Mouse (Mus musculus) hindbrain, embryonic 15.5 days (tissue): ENCODE measurements at regions not wholly inside any gene's neighbourhood (a gene's known extent, or its start where the extent isn't known, plus 50 kb on each side); places are given as distances from the start of the nearest gene placed in this dataset.

Experiments
- ATAC-seq: fragments of 200-750 bp; cut with Nextera tagmentation; 2 replicates; pipeline ENCODE4 v1.8.0; 2017; ENCODE audit warnings: low read depth, moderate number of reproducible peaks, moderate TSS enrichment; ENCODE audit not compliant: low FRiP score
- H3K27ac ChIP-seq: fragments of 300-500 bp; sonication (generic); replicated peaks from 2 replicates; pipeline ENCODE4 v1.5.1; 2015; ENCODE audit warnings: mild to moderate bottlenecking, inconsistent platforms
- H3K27me3 ChIP-seq: fragments of 300-500 bp; sonication (generic); 2 replicates; pipeline ENCODE4 v1.6.1; 2015; ENCODE audit warnings: control low read depth, inconsistent platforms
- H3K36me3 ChIP-seq: fragments of 300-500 bp; sonication (generic); 2 replicates; pipeline ENCODE4 v1.6.1; 2015; ENCODE audit warnings: control low read depth, inconsistent platforms
- H3K4me1 ChIP-seq: fragments of 300-500 bp; sonication (generic); replicated peaks from 2 replicates; pipeline ENCODE4 v1.6.1; 2015; ENCODE audit warnings: control low read depth, inconsistent platforms
- H3K4me2 ChIP-seq: fragments of 300-500 bp; sonication (generic); 2 replicates; pipeline ENCODE4 v1.6.1; 2015; ENCODE audit warnings: moderate library complexity, mild to moderate bottlenecking, inconsistent platforms
- H3K4me3 ChIP-seq: fragments of 300-500 bp; sonication (generic); 2 replicates; pipeline ENCODE4 v1.5.1; 2015; ENCODE audit warnings: mild to moderate bottlenecking, inconsistent platforms
- H3K9ac ChIP-seq: fragments of 300-500 bp; sonication (generic); 2 replicates; pipeline ENCODE4 v1.6.1; 2015; ENCODE audit warnings: inconsistent platforms
- H3K9me3 ChIP-seq: fragments of 300-500 bp; sonication (generic); 2 replicates; pipeline ENCODE4 v1.6.1; 2016; ENCODE audit warnings: control low read depth, inconsistent platforms
- whole genome bisulfite sequencing: fragments of 180-500 bp; shearing (Covaris S2); methylation state at CpG from one replicate; pipeline ENCODE4 v1.1.7; 2015; 5-methylcytosine and 5-hydroxymethylcytosine counted together

DNA sequence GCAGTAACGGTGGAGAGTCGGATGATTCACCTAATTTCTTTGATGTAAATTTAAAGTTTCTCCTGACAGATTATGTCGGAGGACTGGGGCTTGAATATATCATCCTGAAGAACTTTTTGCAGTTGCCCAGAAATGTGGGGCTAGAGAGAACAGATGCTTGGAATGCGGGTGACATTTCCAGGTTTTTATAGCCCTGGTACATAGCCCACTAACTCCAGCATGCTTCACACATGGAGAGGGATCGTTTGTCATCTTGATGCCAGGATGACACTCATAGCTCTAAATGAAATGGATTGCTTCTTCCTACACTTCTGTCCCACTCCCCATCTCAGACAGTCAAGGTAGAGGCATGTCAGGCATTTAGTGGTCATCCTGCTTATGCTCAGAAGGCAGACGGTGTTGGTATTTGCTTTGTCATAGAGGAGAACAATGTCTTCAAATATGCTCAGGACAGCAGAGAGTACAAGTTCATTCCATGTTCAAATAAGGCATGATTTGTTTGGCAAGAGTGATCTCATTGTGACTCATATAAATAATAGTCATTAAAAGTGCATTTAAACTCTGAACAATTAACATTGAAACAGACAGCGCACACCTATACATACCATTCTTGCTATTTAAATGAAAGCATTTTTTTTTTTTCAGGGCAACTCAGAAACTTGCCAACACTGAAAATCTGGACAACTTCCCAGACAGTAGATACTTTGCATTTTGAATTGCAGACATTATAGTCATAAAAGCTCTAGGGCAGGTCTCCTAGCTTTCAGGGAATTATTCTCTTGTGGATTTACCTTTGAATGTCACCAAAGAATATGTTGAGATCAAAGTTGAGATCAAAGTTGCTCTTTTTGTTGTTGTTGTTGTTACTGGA, 171.7 kb upstream of the Ptbp2 start:
- Histone ChIP-seq H3K9me3 (no peaks in the 10 kb centered on the region), H3K4me2 (no peak overlapping the region), H3K4me3 (no peak overlapping the region), H3K4me1 (peaks cover 3% of the 10 kb centered on the region; the same call in 1 of the 2 replicates), H3K27me3 (no peaks in the 10 kb centered on the region), H3K9ac (no peak overlapping the region), H3K36me3 (no peaks in the 10 kb centered on the region), H3K27ac (no peak overlapping the region)
- ATAC-seq, result no peak
- WGBS, result 68% methylated on average over 7 of the region's 7 CpGs

DNA sequence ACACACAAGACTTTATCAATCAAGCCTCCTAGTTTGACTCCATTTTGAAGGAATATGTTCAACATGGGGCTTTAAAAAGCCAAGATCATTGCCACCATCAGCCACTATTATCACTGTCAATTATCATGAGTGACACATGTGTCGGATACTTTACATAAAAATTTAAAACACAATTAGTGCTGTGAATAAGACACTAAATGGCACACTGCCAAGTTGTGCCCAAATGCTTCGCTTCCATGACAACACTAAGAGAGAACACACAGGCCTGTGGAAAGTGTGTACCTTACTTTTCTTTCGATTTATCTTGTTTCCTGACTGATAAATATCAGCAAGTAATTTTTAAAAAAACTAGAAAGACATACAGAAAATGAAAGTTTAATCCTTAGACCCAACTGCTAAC, 166.5 kb upstream of the Ptbp2 start:
- Histone ChIP-seq H3K36me3 (no peaks in the 10 kb centered on the region), H3K4me1 (peaks cover 27% of the 10 kb centered on the region), H3K27me3 (no peaks in the 10 kb centered on the region; the same call in 1 of the 2 replicates), H3K4me2 (no peak overlapping the region), H3K9me3 (no peaks in the 10 kb centered on the region), H3K4me3 (no peak overlapping the region), H3K27ac (no peak overlapping the region), H3K9ac (no peak overlapping the region)
- WGBS, result 48% methylated on average over 3 of the region's 3 CpGs
- no peak for ATAC-seq

DNA sequence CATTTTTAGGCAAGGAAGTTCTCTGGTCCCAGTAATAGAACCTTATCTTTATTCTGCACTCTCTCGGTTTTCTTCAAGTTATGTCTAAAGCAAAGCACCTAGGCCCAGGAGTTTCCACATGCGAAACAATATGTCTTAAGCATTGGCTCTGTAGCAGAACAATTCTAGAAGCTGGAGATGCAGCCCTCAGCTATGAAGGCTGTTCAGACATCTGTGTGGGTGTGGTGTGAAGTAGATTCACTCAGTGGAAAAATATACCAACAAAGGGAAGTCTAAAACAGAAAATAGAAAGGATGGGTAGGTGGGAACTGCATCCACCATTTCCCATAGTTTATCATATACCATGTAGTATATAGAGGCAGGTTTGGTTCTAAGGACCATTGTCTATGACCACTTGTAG, 165.8 kb upstream of the Ptbp2 start:
- Histone ChIP-seq H3K27me3 (peaks cover under 1% of the 10 kb centered on the region; the same call in 1 of the 2 replicates), H3K4me1 (peaks cover 24% of the 10 kb centered on the region), H3K36me3 (no peaks in the 10 kb centered on the region), H3K9me3 (no peaks in the 10 kb centered on the region), H3K4me2 (peak overlapping the region; percentile 61), H3K9ac (no peak overlapping the region), H3K4me3 (no peak overlapping the region), H3K27ac (no peak overlapping the region)
- no peak for ATAC-seq
- 73% methylated on average over 2 of the region's 2 CpGs for WGBS

DNA sequence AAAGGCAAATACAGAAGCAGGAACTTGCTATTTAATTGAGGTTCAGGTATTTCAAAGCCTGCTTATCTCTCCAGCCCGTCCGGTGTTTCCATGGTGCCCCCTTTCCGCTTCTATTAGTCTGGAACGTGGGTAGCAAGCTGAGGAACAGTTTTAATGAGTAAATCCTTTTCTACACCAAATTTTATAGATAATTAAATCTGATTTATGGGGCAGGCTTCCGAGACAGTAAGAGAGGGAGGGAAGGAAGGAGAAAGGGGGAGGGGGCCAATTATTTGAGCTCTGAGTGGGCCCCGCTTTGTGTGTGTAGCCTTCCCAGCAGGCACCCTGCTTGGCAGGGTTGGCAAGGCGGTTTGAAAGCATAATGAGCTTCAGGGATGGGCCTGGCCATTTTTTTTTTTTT, 165.4 kb upstream of the Ptbp2 start:
- peak; percentile 62; the same call in 1 of the 2 replicates for ATAC-seq
- Histone ChIP-seq H3K9ac (no peak overlapping the region), H3K27ac (peak overlapping the region; percentile 14), H3K36me3 (no peaks in the 10 kb centered on the region), H3K9me3 (no peaks in the 10 kb centered on the region), H3K4me1 (peaks cover 24% of the 10 kb centered on the region), H3K4me3 (peak overlapping the region; percentile 28), H3K27me3 (peaks cover 3% of the 10 kb centered on the region; the same call in 1 of the 2 replicates), H3K4me2 (peak overlapping the region; percentile 61)
- 11% methylated on average over 7 of the region's 7 CpGs for WGBS

DNA sequence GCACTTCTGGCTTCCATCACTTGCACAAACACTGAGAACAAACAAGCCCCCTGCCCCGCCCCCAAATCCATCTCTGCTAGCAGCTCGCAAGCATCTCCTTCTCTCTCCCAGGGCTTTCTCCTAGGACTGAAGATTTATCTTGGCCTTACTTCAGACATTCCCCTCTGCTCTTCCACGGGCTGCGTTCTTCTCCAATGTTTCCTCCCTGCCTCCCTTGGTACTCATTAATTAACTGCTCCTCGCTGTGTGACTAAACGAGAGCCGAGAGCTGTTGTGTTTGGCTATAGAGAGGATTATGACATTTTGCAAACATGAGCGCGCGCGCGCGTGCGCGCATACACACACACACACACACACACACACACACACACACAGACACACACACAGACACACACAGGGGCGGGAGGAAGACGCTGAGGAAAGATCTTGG, 164.8 kb upstream of the Ptbp2 start:
- Histone ChIP-seq H3K9ac (no peak overlapping the region), H3K36me3 (no peaks in the 10 kb centered on the region), H3K27me3 (peaks cover 3% of the 10 kb centered on the region; the same call in 1 of the 2 replicates), H3K27ac (peak overlapping the region; percentile 14), H3K4me2 (peak overlapping the region; percentile 61), H3K9me3 (no peaks in the 10 kb centered on the region), H3K4me1 (peaks cover 24% of the 10 kb centered on the region), H3K4me3 (peak overlapping the region; percentile 28)
- 3% methylated on average over 17 of the region's 17 CpGs for WGBS
- peak; percentile 68; the same call in 1 of the 2 replicates for ATAC-seq

DNA sequence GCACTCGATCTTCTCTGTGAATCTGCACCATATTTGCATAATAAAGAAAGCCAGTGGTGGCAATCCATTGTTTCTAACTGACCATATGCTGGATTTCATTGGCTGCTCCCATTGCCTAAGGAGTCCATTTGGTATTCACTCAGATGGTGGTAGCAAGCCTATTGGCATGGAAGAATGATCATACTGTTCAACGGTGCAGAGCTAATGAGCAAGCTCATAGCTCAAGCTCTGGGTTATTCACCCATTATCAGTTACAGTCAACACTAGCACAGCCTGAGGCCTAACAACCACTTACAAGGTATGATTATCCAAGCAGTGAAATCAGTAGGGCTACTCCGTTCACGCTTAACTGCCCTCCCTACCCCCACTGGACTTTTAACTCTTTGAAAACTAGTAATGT, 162.9 kb upstream of the Ptbp2 start:
- Histone ChIP-seq H3K4me3 (no peak overlapping the region), H3K9me3 (no peaks in the 10 kb centered on the region), H3K9ac (no peak overlapping the region), H3K4me2 (no peak overlapping the region), H3K4me1 (peaks cover 24% of the 10 kb centered on the region), H3K27ac (no peak overlapping the region), H3K36me3 (no peaks in the 10 kb centered on the region), H3K27me3 (peaks cover 3% of the 10 kb centered on the region; the same call in 1 of the 2 replicates)
- peak; percentile 66 for ATAC-seq
- WGBS, result 22% methylated on average over 4 of the region's 4 CpGs

DNA sequence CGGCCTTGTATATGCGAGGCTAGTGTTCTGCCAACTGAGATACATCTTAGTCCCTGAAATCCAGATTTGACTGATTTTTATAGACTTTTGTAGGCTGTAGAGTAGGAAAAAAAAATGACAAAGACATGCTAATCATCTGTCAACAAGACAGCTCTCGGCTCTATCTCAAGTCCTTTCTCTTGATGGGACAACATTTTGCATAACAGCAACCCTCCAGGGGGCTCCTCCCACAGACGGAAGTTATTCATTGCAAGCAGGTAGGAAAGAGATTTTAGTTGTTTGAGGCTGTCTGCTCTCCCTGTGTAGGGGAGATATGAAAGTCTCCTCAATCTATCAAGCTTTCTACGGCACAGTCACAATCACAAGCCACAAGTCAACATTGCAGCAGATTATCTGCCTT, 159.8 kb upstream of the Ptbp2 start:
- no peak overlapping the region for H3K4me3 ChIP-seq
- H3K4me2 ChIP-seq, result no peak overlapping the region
- no peaks in the 10 kb centered on the region for H3K9me3 ChIP-seq
- no peaks in the 10 kb centered on the region for H3K36me3 ChIP-seq
- 53% methylated on average over 5 of the region's 5 CpGs for WGBS
- H3K27me3 ChIP-seq, result peaks cover 3% of the 10 kb centered on the region; the same call in 1 of the 2 replicates
- ATAC-seq, result no peak
- no peak overlapping the region for H3K27ac ChIP-seq
- H3K9ac ChIP-seq, result no peak overlapping the region
- peaks cover 10% of the 10 kb centered on the region for H3K4me1 ChIP-seq

DNA sequence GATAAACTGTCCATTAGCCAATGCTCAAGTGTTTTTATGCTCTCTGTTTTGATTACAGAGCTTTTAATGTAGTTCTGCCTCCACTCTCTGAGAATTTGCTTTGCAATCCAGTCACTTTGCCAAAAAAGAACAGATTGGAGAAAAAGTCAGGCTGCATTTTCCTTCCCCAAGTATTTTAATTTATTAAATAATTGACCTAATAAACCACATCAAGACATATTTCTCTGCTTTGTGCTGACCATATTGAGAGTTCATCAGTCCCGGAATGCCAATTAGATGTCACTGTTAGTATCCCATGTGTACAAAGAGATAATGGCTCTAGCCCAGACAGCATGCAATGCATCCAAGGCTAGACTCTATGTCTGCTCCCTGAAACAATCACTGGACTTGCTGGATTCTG, 154.8 kb upstream of the Ptbp2 start:
- no peaks in the 10 kb centered on the region for H3K4me1 ChIP-seq
- ATAC-seq, result no peak
- no peak overlapping the region for H3K4me2 ChIP-seq
- H3K9me3 ChIP-seq, result no peaks in the 10 kb centered on the region
- no peaks in the 10 kb centered on the region for H3K36me3 ChIP-seq
- 81% methylated on average over 1 of the region's 1 CpGs for WGBS
- H3K4me3 ChIP-seq, result no peak overlapping the region
- no peak overlapping the region for H3K27ac ChIP-seq
- no peak overlapping the region for H3K9ac ChIP-seq
- no peaks in the 10 kb centered on the region for H3K27me3 ChIP-seq

DNA sequence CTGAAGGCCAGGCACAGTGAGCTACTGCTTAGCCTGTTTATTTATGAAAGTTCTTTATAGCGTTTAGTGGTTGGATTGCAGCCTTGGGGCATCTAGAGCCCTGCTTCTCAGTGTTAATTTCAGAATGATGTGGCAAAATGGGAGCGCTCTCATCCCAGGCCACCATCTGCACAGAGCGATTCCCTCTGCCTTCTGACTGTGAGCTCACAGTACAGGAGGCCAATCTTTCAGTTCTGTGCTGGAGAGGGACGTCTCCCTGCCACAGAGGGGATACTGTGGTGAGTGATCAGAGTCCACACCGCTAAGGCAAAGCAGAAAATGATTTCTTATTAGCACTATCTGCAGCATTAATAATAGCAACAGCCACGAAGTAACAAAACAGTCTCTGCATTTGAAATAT, 154.2 kb upstream of the Ptbp2 start:
- Histone ChIP-seq H3K4me3 (no peak overlapping the region), H3K4me1 (peaks cover 4% of the 10 kb centered on the region), H3K36me3 (no peaks in the 10 kb centered on the region), H3K27me3 (no peaks in the 10 kb centered on the region), H3K9me3 (no peaks in the 10 kb centered on the region), H3K27ac (no peak overlapping the region), H3K9ac (no peak overlapping the region), H3K4me2 (no peak overlapping the region)
- no peak for ATAC-seq
- 49% methylated on average over 6 of the region's 6 CpGs for WGBS

DNA sequence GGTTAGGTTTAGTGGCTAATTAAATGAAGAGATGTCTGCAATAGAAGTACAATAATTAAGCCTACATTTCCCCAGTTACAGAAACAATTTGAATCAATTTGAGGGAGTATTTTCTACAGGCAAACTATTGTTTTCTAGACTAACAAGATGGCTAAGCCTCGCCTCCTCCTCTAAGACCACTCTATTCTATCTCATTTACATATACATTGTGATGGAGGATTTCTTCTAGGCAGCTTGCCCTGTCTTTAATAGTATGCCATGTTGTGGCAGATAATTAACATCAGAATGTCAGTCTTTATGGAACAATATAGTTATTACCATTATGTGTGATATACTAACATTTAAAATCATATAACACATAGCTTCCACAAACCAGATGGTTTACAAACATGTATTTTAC, 152.3 kb upstream of the Ptbp2 start:
- 53% methylated on average over 1 of the region's 1 CpGs for WGBS
- H3K4me3 ChIP-seq, result no peak overlapping the region
- no peak overlapping the region for H3K9ac ChIP-seq
- H3K27me3 ChIP-seq, result no peaks in the 10 kb centered on the region
- H3K9me3 ChIP-seq, result no peaks in the 10 kb centered on the region
- H3K4me2 ChIP-seq, result no peak overlapping the region
- H3K27ac ChIP-seq, result no peak overlapping the region
- no peak for ATAC-seq
- H3K4me1 ChIP-seq, result peaks cover 13% of the 10 kb centered on the region
- H3K36me3 ChIP-seq, result no peaks in the 10 kb centered on the region

DNA sequence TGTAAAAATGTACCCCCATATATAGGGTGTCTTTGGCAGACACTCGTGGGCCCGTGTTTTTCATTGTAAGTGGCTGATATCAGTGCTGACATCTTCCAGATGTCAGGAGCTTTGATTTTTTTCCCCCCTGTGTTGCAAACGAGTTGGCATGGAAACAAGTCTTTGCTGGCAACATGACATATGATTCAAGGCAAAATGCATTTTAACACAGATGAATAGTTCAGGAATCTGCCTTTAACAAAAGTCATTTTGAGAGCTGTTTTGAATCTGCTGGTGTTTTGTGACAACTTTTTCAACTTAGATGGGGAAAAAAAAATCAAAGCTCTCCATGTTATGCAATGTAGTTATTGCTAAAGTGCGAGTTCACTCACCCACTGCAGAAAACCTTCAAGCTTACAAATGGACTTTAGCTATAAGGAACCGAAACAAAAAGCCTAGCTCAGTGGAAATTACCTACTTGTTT, 148.8 kb upstream of the Ptbp2 start:
- no peaks in the 10 kb centered on the region for H3K9me3 ChIP-seq
- H3K36me3 ChIP-seq, result no peaks in the 10 kb centered on the region
- no peak overlapping the region for H3K27ac ChIP-seq
- H3K4me3 ChIP-seq, result no peak overlapping the region
- no peak overlapping the region for H3K9ac ChIP-seq
- H3K4me2 ChIP-seq, result no peak overlapping the region
- no peak for ATAC-seq
- peaks cover 13% of the 10 kb centered on the region for H3K4me1 ChIP-seq
- H3K27me3 ChIP-seq, result no peaks in the 10 kb centered on the region
- WGBS, result 18% methylated on average over 5 of the region's 5 CpGs

DNA sequence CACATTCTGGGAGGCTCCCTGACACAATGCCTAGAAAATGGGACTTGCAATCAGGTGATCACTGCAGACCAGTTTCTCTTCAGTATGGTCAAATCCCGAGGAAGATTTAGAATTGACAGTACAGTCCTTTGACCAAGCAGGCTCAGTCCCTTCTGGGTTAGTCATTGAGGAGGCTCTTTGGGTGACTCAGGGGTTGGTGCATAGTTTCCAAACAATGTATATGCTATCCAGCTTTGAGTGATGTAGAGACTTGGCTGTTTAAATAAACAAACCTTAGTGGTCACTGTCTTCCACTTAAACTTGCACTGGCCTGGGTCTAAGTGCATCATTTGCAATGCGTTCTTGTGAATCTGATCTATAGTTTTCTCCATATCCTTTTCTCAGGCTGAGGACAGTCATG, 144.0 kb upstream of the Ptbp2 start:
- Histone ChIP-seq H3K9me3 (no peaks in the 10 kb centered on the region), H3K27ac (no peak overlapping the region), H3K9ac (no peak overlapping the region), H3K4me1 (peaks cover 8% of the 10 kb centered on the region), H3K27me3 (no peaks in the 10 kb centered on the region), H3K4me2 (no peak overlapping the region), H3K36me3 (no peaks in the 10 kb centered on the region), H3K4me3 (no peak overlapping the region)
- 79% methylated on average over 2 of the region's 2 CpGs for WGBS
- ATAC-seq, result no peak
